Mouse (Mus musculus) neural tube, embryonic 10.5 days (tissue): ENCODE data around the gene Aga.
"Not testable (repeated sequence)": the region's sequence is repeated elsewhere in the genome, so short reads cannot be mapped to it uniquely, and the experiment has no call there.

Experiments
- DNase-seq: peaks from one replicate; pipeline ENCODE4 v3.0.0-alpha.2; 2017; ENCODE audit warnings: low spot score; ENCODE audit errors: extremely low spot score

Gene Aga

GRCm38 (mm10) chr8:53511551-53512127 lies at the start of gene Aga:
Gene Aga, plus strand, starts transcription at chr8:53511727.
- DNase-seq: peak; percentile 89

GRCm38 (mm10) chr8:53489063-53489462 lies 22.5 kb upstream of the Aga start:
- no peak for DNase-seq

DNA sequence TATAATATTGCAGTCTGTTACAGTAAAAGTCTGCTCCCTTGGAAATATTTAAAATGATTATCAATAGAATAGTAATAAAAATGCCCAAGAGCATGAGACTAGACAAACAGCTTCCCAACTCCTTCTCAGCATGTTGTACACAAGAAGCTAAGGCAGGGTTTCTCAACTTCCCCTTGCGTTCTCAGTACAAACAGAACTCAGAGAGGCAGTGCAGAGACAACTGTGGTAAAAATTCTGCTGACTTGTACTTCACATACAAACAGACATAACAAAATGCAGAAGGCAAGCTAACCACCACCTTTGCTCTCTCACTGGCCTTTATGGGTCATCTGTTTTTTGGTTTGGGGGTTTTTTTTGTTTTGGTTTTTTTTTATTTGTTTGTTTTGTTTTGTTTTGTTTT lies 15.3 kb upstream of the Aga start:
- DNase-seq: no peak

DNA sequence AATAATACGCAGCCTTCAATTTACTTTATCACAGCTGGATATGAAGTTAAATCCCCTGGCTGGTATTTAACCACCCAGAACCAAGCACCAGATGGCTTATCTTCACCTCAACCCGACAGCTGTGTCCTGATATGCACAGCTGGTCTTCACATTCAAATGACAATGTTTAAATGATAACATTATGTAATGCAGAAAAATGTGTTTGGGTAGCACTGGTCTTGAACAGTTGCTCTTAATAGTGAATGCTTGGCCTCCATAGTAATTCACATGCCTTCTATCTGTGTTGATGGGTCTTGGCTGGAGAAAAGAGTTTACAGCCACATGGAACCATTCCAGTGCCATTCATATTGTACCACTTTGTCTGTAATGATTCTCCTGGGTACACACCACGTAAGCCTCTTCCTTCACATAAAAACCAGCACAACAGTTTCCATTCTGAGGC lies 14.6 kb upstream of the Aga start:
- DNase-seq: no peak

DNA sequence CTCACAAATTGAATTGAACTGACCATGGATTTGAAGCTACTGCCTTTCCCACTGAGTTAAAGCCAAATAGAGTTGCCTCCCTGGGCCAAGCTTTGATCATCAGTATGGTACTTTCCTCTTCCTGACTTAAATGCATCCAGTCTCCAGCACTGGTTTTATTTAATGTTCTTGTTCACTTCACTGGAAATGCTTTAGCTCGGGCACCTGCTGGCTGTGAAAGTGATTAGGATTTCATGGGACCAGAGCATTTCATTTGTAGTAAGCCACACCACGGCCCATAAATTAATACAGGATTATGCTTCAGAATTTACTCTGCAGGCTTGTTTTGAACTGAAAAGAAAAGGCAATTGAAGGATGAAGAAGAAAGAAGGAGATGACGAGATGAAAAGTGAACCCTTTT lies 26.5 kb downstream of the Aga start:
- not testable (repeated sequence) for DNase-seq

DNA sequence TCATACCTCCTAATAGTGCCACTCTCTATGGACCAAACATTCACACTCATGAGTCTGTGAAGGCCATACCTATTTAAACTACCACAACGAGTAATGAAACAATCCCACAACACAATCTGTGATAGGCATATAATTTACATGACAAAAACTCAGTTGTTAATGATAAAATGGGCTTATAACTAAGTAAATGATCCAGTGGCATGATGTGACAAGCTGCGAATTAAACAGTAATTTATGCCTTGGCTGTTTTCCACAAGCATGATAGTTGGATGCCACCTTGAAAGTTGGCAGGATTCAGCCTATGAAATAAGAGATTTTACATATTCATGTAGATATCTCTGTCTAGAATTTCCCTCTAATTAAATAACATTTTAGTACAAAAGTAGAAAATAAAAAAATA lies 28.1 kb downstream of the Aga start:
- no peak for DNase-seq

DNA sequence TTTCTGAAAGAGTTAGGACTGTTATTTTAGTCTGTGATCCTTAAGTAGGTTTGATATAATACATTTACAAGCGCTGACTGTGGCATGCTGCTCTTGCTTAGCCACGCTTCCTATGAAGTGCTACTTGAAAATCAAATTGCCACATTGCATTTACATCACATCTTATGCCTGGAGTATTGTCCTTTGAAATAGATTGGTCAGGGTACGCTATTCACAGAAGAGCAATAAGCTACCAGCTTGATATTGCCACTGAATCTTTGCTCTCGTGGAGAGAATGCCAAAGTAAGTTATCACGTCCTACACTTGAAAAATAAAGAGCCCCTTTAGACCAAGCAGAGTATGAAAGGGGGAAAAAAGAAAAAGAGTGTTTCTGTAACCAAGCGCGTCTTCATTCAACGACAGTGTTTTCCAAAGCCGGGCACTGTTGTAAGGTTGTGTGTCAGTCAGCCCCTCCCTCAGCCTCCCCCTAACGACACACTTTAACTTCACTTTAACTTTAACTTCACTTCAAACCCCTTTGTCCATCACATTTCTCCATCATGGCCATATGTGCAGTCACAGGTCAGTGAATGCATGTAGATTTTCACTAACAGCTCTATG lies 51.0 kb downstream of the Aga start:
- no peak for DNase-seq

DNA sequence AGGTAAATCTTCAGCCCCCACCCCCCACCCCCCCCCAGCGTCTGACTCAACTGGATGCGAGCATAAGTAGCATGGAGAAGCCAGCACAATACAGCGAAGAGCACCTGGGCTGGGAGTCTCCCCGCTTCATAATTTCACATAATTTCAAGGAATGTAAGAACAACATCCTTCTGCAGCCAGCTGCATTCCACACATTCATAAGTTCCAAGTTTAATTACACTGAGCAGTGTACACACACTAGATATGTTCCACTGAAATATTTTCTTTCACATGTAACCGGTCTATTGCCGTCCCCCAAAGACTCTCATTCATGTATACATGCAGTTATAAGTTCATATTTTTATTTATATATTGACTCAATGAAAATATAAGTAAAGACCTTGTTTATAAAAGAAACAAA lies 54.7 kb downstream of the Aga start:
- no peak for DNase-seq
